Mouse (Mus musculus) myocyte (in vitro differentiated cells): ENCODE measurements around the gene Crygd. TPM values are rescaled to one million over a fixed set of nuclear protein-coding genes. Genes with fewer than 3 reads are reported as not detected.
A peak's percentile ranks its signal among the peaks of the same experiment; 100 is the strongest.

Experiments
- H3K27me3 ChIP-seq: one replicate; pipeline ENCODE4 v1.6.1; 2011; ENCODE audit not compliant: control insufficient read depth, insufficient read depth, insufficient read length
- H3K36me3 ChIP-seq: one replicate; pipeline ENCODE4 v1.6.1; 2011; ENCODE audit not compliant: control insufficient read depth, insufficient read depth
- H3K4me2 ChIP-seq: one replicate; pipeline ENCODE4 v1.6.1; 2011; ENCODE audit warnings: low read depth, control low read depth
- H3K4me3 ChIP-seq: one replicate; pipeline ENCODE4 v1.5.1; 2011; ENCODE audit warnings: mild to moderate bottlenecking, control low read depth, moderate library complexity
- H3K79me2 ChIP-seq: one replicate; pipeline ENCODE4 v1.6.1; 2011; ENCODE audit not compliant: control insufficient read depth, insufficient read depth
- H3ac ChIP-seq: one replicate; pipeline ENCODE4 v1.6.1; 2011; ENCODE audit not compliant: control insufficient read depth, insufficient read length
- CEBPB ChIP-seq: IDR thresholded peaks from 2 replicates; pipeline ENCODE4 v1.6.1; 2011; ENCODE audit warnings: mild to moderate bottlenecking, moderate library complexity; ENCODE audit not compliant: poor library complexity, insufficient read depth, severe bottlenecking
- E2F4 ChIP-seq: IDR thresholded peaks from one replicate; pipeline ENCODE4 v1.6.1; 2011; ENCODE audit warnings: mild to moderate bottlenecking, control low read depth, moderate library complexity; ENCODE audit not compliant: insufficient read depth
- MAX ChIP-seq: IDR thresholded peaks from one replicate; pipeline ENCODE4 v1.6.1; 2011; ENCODE audit warnings: low read depth, mild to moderate bottlenecking, control low read depth
- MYOD1 ChIP-seq, 3 experiments: IDR thresholded peaks; one replicate each; pipeline ENCODE4 v1.6.1; 2011; ENCODE audit warnings: control low read depth in 2 of 3, low read depth in 2 of 3, mild to moderate bottlenecking in 2 of 3, moderate library complexity in 1 of 3; ENCODE audit not compliant: insufficient read length in 2 of 3, control insufficient read depth in 1 of 3
- MYOG ChIP-seq, 3 experiments: IDR thresholded peaks; one replicate each; pipeline ENCODE4 v1.6.1; 2011; ENCODE audit warnings: control low read depth in 2 of 3, low read depth in 2 of 3, mild to moderate bottlenecking in 2 of 3; ENCODE audit not compliant: insufficient read length in 2 of 3, control insufficient read depth in 1 of 3, insufficient read depth in 1 of 3
- POLR2A ChIP-seq: IDR thresholded peaks from one replicate; pipeline ENCODE4 v1.6.1; 2011; ENCODE audit warnings: low read depth, mild to moderate bottlenecking, control low read depth, moderate library complexity; ENCODE audit not compliant: insufficient read length
- POLR2AphosphoS2 ChIP-seq: IDR thresholded peaks from one replicate; pipeline ENCODE4 v1.6.1; 2011; ENCODE audit warnings: low read depth, control low read depth; ENCODE audit not compliant: insufficient read length
- REST ChIP-seq: IDR thresholded peaks from one replicate; pipeline ENCODE4 v1.6.1; 2011; ENCODE audit warnings: mild to moderate bottlenecking, control low read depth, moderate library complexity; ENCODE audit not compliant: insufficient read depth, insufficient read length
- SRF ChIP-seq: IDR thresholded peaks from one replicate; pipeline ENCODE4 v1.6.1; 2011; ENCODE audit warnings: low read depth; ENCODE audit not compliant: control insufficient read depth, insufficient read length
- TCF12 ChIP-seq: IDR thresholded peaks from one replicate; pipeline ENCODE4 v1.6.1; 2011; ENCODE audit warnings: mild to moderate bottlenecking, control low read depth; ENCODE audit not compliant: poor library complexity, insufficient read depth, severe bottlenecking
- TCF3 ChIP-seq: IDR thresholded peaks from one replicate; pipeline ENCODE4 v1.6.1; 2011; ENCODE audit warnings: low read depth, control low read depth; ENCODE audit not compliant: insufficient read length
- USF1 ChIP-seq: IDR thresholded peaks from one replicate; pipeline ENCODE4 v1.6.1; 2011; ENCODE audit warnings: low read depth, mild to moderate bottlenecking, control low read depth, moderate library complexity
- polyA plus RNA-seq: library from polyadenylated mRNA; unstranded; fragments of >200 nt; fragmentation: generic; extraction: Trizol; gene quantifications from one replicate; pipeline ENCODE4 v1.2.1, GENCODE M21; 2012; ENCODE audit warnings: missing spikeins

The Crygd gene
- polyA plus RNA-seq, 1 experiment, result not detected

- no peaks in the 10 kb centered on the region for H3K27me3 ChIP-seq
- H3ac ChIP-seq, result no peak overlapping the region
- no peak overlapping the region for H3K4me3 ChIP-seq
- H3K4me2 ChIP-seq, result no peak overlapping the region
- no peaks in the 10 kb centered on the region for H3K79me2 ChIP-seq
- no peaks in the 10 kb centered on the region for H3K36me3 ChIP-seq
- no peak for TF ChIP-seq REST
- TF ChIP-seq MYOG (IDR thresholded peaks at IDR 0.05; ENCODE audit: control insufficient read depth in 1 of 3, insufficient read depth in 1 of 3, insufficient read length in 2 of 3, low read depth in 2 of 3), result no peak
- no peak for TF ChIP-seq MAX
These were observed 44.5 kb upstream of the Crygd start for GRCm38 (mm10) chr1:65107654-65108279.

- no peak within 1 kb of the TSS for H3K4me2 ChIP-seq
- TF ChIP-seq MAX, result no peak
- TF ChIP-seq SRF, result no peak
- no peak for TF ChIP-seq POLR2A
- TF ChIP-seq MYOD1 (IDR thresholded peaks at IDR 0.05; ENCODE audit: control insufficient read depth in 1 of 3, insufficient read length in 2 of 3, low read depth in 2 of 3), result no peak
- no peak for TF ChIP-seq TCF12
- TF ChIP-seq TCF3, result no peak
- TF ChIP-seq REST, result no peak
- TF ChIP-seq POLR2AphosphoS2, result no peak
- TF ChIP-seq CEBPB, result no peak
- no peak for TF ChIP-seq E2F4
- no peak for TF ChIP-seq USF1
- TF ChIP-seq MYOG (IDR thresholded peaks at IDR 0.05; ENCODE audit: control insufficient read depth in 1 of 3, insufficient read depth in 1 of 3, insufficient read length in 2 of 3, low read depth in 2 of 3), result no peak
- no peaks in the 10 kb centered on the region for H3K36me3 ChIP-seq
- no peak within 1 kb of the TSS for H3K4me3 ChIP-seq
- no peaks in the 10 kb centered on the region for H3K79me2 ChIP-seq
- H3ac ChIP-seq, result no peak within 1 kb of the TSS
- H3K27me3 ChIP-seq, result no peaks in the 10 kb centered on the region
These were observed 40.0 kb upstream of the Crygd start, which contains the start of gene Cryga for GRCm38 (mm10) chr1:65103273-65103672. Gene Cryga, minus strand, starts transcription at chr1:65103373.

- H3ac ChIP-seq, result no peak overlapping the region
- H3K36me3 ChIP-seq, result no peaks in the 10 kb centered on the region
- no peak overlapping the region for H3K4me3 ChIP-seq
- H3K4me2 ChIP-seq, result no peak overlapping the region
- no peaks in the 10 kb centered on the region for H3K79me2 ChIP-seq
- no peaks in the 10 kb centered on the region for H3K27me3 ChIP-seq
- TF ChIP-seq TCF3 (no peak), POLR2A (no peak), REST (no peak), CEBPB (no peak), MYOG (IDR thresholded peaks at IDR 0.05; ENCODE audit: control insufficient read depth in 1 of 3, insufficient read depth in 1 of 3, insufficient read length in 2 of 3, low read depth in 2 of 3) (no peak), USF1 (no peak), MYOD1 (IDR thresholded peaks at IDR 0.05; ENCODE audit: control insufficient read depth in 1 of 3, insufficient read length in 2 of 3, low read depth in 2 of 3) (no peak), MAX (no peak), TCF12 (no peak), POLR2AphosphoS2 (no peak), E2F4 (no peak), SRF (no peak)
These were observed 33.7 kb upstream of the Crygd start for GRCm38 (mm10) chr1:65096953-65097352.

- Histone ChIP-seq H3K36me3 (no peaks in the 10 kb centered on the region), H3K4me3 (no peak overlapping the region), H3K79me2 (no peaks in the 10 kb centered on the region), H3ac (no peak overlapping the region), H3K27me3 (no peaks in the 10 kb centered on the region), H3K4me2 (peak overlapping the region; percentile 48)
- TF ChIP-seq REST (no peak), TCF12 (no peak), MYOG (IDR thresholded peaks at IDR 0.05; ENCODE audit: control insufficient read depth in 1 of 3, insufficient read depth in 1 of 3, insufficient read length in 2 of 3, low read depth in 2 of 3) (no peak), MAX (no peak), TCF3 (no peak), CEBPB (no peak), SRF (no peak), MYOD1 (IDR thresholded peaks at IDR 0.05; ENCODE audit: control insufficient read depth in 1 of 3, insufficient read length in 2 of 3, low read depth in 2 of 3) (no peak), POLR2A (no peak), E2F4 (no peak), USF1 (no peak), POLR2AphosphoS2 (no peak)
These were observed 28.3 kb upstream of the Crygd start for GRCm38 (mm10) chr1:65091566-65091965.

- H3K4me2 ChIP-seq, result no peak overlapping the region
- no peak overlapping the region for H3K4me3 ChIP-seq
- H3K79me2 ChIP-seq, result no peaks in the 10 kb centered on the region
- H3ac ChIP-seq, result no peak overlapping the region
- TF ChIP-seq MYOD1 (IDR thresholded peaks at IDR 0.05; ENCODE audit: control insufficient read depth in 1 of 3, insufficient read length in 2 of 3, low read depth in 2 of 3), result no peak
- peak; percentile 94 for TF ChIP-seq CEBPB
- H3K36me3 ChIP-seq, result no peaks in the 10 kb centered on the region
- no peaks in the 10 kb centered on the region for H3K27me3 ChIP-seq
These were observed 27.1 kb upstream of the Crygd start for GRCm38 (mm10) chr1:65090370-65090769.
